ENCODE assay signal across 13 mouse cellular contexts in genomic region chr2:170427704-170428103, GRCm38 (mm10). TPM values are rescaled to one million over a fixed set of nuclear protein-coding genes. Genes with fewer than 3 reads are reported as not detected.
DNase-seq lines count a peak whose midpoint lies in the region; ATAC-seq and TF ChIP-seq lines count a peak whose summit lies in the region.
"Had no signal": no experiment of that assay in that cellular context is flagged by ENCODE, and none has a peak within 500 bp of the region (broad histone marks: within the 10 kb centered on the region; RNA-seq: fewer than 3 reads in every experiment).

TSS of gene Bcas1 (minus strand) at chr2:170427845.

- no peaks in the 10 kb centered on the region for H3K36me3 ChIP-seq in embryonic facial prominence, embryonic 10.5 days (replicated peaks)
- H3K36me3 ChIP-seq in liver, embryonic 15.5 days (replicated peaks), result no peaks in the 10 kb centered on the region
- H3K36me3 ChIP-seq: forebrain, embryonic 15.5 days; limb, embryonic 12.5 days; midbrain, embryonic 12.5 days had no signal

- 78% methylated on average over 8 of the region's 8 CpGs for WGBS in embryonic facial prominence, embryonic 10.5 days
- WGBS in liver, embryonic 15.5 days (ENCODE audit: insufficient replicate concordance), result 56% methylated on average over 8 of the region's 8 CpGs

- H3K9me3 ChIP-seq in embryonic facial prominence, embryonic 10.5 days, result 0 out of 2 replicates have a peak, but pooled peaks cover 3% of the 10 kb centered on the region
- H3K9me3 ChIP-seq in liver, embryonic 15.5 days (replicated peaks), result no peaks in the 10 kb centered on the region
- H3K9me3 ChIP-seq: forebrain, embryonic 15.5 days; limb, embryonic 12.5 days; midbrain, embryonic 12.5 days had no signal

- H3K4me2 ChIP-seq in liver, embryonic 15.5 days, result peak within 1 kb of the TSS; percentile 35
- H3K4me2 ChIP-seq: forebrain, embryonic 15.5 days; limb, embryonic 12.5 days; midbrain, embryonic 12.5 days had no signal

- ATAC-seq in liver, embryonic 15.5 days (ENCODE audit: insufficient read depth), result peak; percentile 69; the same call in 1 of the 2 replicates
- ATAC-seq: forebrain, embryonic 15.5 days; inflammation-experienced regulatory T-cells, adult 6 months had no signal

- no peak for DNase-seq in layer of hippocampus, adult 2 months (ENCODE audit: low spot score in 2 of 2)
- DNase-seq in layer of hippocampus, adult 9-10 months (ENCODE audit: low spot score), result no peak
- no peak for DNase-seq in embryonic facial prominence, embryonic 10.5 days (ENCODE audit: low spot score)
- DNase-seq in layer of hippocampus, postnatal 10 days (ENCODE audit: low spot score in 2 of 2), result no peak
- no peak for DNase-seq in adrenal gland, postnatal 36 days
- DNase-seq in thymus, postnatal 25 days, result no peak
- DNase-seq in cerebellum, adult 9-11 months, result no peak
- DNase-seq: spleen, adult 18-20 months had no signal

- H3K4me3 ChIP-seq in layer of hippocampus, adult 2 months, result no peak within 1 kb of the TSS
- no peak within 1 kb of the TSS for H3K4me3 ChIP-seq in embryonic facial prominence, embryonic 10.5 days
- no peak within 1 kb of the TSS for H3K4me3 ChIP-seq in liver, embryonic 15.5 days (replicated peaks)
- H3K4me3 ChIP-seq: forebrain, embryonic 15.5 days; limb, embryonic 12.5 days; midbrain, embryonic 12.5 days had no signal

- H3K27ac ChIP-seq in layer of hippocampus, adult 2 months, result no peak within 1 kb of the TSS
- 0 out of 2 replicates have a peak within 1 kb of the TSS, but pooled peaks have one; percentile 30 for H3K27ac ChIP-seq in embryonic facial prominence, embryonic 10.5 days (replicated peaks)
- no peak within 1 kb of the TSS for H3K27ac ChIP-seq in liver, embryonic 15.5 days (replicated peaks)
- H3K27ac ChIP-seq: forebrain, embryonic 15.5 days; limb, embryonic 12.5 days; midbrain, embryonic 12.5 days had no signal

- H3K9ac ChIP-seq in liver, embryonic 15.5 days, result no peak within 1 kb of the TSS
- H3K9ac ChIP-seq: forebrain, embryonic 15.5 days; limb, embryonic 12.5 days; midbrain, embryonic 12.5 days had no signal

- H3K4me1 ChIP-seq in embryonic facial prominence, embryonic 10.5 days, result peaks cover 12% of the 10 kb centered on the region
- H3K4me1 ChIP-seq in liver, embryonic 15.5 days (replicated peaks), result 0 out of 2 replicates have a peak, but pooled peaks cover 4% of the 10 kb centered on the region
- H3K4me1 ChIP-seq: forebrain, embryonic 15.5 days; midbrain, embryonic 12.5 days had no signal

- TF ChIP-seq CTCF in layer of hippocampus, adult 2 months (conservative IDR thresholded peaks at IDR 0.05), result no peak

- H3K27me3 ChIP-seq in embryonic facial prominence, embryonic 10.5 days (replicated peaks; ENCODE audit: low read depth, poor library complexity, severe bottlenecking), result peaks cover 4% of the 10 kb centered on the region; the same call in 1 of the 2 replicates
- no peaks in the 10 kb centered on the region for H3K27me3 ChIP-seq in liver, embryonic 15.5 days
- H3K27me3 ChIP-seq: forebrain, embryonic 15.5 days; limb, embryonic 12.5 days; midbrain, embryonic 12.5 days had no signal

RNA-seq across cellular contexts. Expression of gene Bcas1, which starts in this region (rescaled TPM):
- total RNA-seq in layer of hippocampus, adult 2 months (2021), result 10 to 100 TPM; 59.4 to 69.6 TPM
- 0.92 and 1.2 TPM in 2 replicates for polyA plus RNA-seq in embryonic facial prominence, embryonic 10.5 days (2016; fragmentation: Nextera tagmentation; extraction: Ambion mirVana)
- total RNA-seq in layer of hippocampus, postnatal 10 days (2021), result 10 to 100 TPM; 54.6 to 67.1 TPM
- polyA plus RNA-seq in liver, embryonic 15.5 days (2015; fragmentation: Nextera tagmentation; extraction: Ambion mirVana), result 7.0 and 7.2 TPM in 2 replicates
- under 1 TPM; 0.20 to 0.63 TPM for total RNA-seq in adrenal gland, postnatal 36 days (2021)

Comparison
In these comparisons a context has a peak if more than half of its experiments do, and no peak if none do; other contexts are left out.
1. RNA of gene Bcas1 (total RNA-seq): 59.4 to 69.6 TPM in layer of hippocampus, adult 2 months and 54.6 to 67.1 TPM in layer of hippocampus, postnatal 10 days; 0.20 to 0.63 TPM in adrenal gland, postnatal 36 days; every median in the first group is over 10 times any median in the second.